Mouse (Mus musculus) ovary, adult 18-20 months (tissue): ENCODE results near the gene Arhgef16.

Experiments
- DNase-seq: peaks from one replicate; pipeline ENCODE4 v3.0.0; 2022; ENCODE audit warnings: low spot score, mixed read lengths

The Arhgef16 gene

GRCm38 (mm10) chr4:154283671-154284070 is 17.8 kb downstream of the Arhgef16 start:
- no peak for DNase-seq

- no peak for DNase-seq
These were observed 22.0 kb downstream of the Arhgef16 start for GRCm38 (mm10) chr4:154279481-154279880.

DNA sequence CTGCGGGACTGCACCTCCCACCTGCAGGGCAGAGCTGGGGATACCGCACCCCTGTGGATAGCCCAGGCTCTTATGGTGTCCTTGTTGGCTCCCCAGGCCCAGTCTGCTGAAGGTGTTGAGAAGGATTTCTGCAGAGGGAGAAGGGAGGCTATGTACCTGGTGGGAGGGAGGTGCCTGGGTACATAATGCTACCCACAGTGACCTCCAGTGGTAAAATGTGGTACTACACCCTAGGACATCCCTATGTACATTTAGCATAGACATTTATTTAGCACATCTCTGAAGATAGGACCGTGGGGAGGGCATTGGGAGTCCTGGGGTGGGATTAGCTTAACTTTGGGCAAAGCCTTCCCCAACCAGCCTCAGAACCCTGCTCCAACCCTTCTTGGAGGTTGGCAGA is 28.5 kb downstream of the Arhgef16 start:
- DNase-seq, result no peak

GRCm38 (mm10) chr4:154269520-154269919 is 32.0 kb downstream of the Arhgef16 start:
- DNase-seq, result no peak

- no peak for DNase-seq
These were observed 34.0 kb downstream of the Arhgef16 start for GRCm38 (mm10) chr4:154267511-154267910.

DNA sequence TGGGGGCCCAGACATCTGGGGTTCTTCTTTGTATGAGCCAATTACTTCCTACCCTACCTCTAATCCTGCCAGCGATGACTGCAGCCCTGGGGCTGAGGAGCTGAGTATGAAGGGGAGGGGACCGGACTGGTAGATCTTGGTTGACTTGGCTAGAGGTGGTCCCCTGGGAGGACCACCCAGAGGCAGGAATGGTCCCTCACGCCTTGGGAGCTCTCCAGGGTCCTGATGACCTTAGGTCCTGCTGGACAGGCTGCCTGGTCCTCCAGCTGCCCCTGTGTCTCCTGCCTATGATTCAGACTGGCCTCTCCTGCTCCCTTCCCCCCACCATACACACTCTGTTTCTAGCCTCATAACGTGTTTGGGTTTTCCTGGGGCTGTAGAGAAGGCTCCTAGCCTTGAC is 39.4 kb downstream of the Arhgef16 start:
- no peak for DNase-seq

- DNase-seq, result no peak
These were observed 40.7 kb downstream of the Arhgef16 start for GRCm38 (mm10) chr4:154260755-154261154.

DNA sequence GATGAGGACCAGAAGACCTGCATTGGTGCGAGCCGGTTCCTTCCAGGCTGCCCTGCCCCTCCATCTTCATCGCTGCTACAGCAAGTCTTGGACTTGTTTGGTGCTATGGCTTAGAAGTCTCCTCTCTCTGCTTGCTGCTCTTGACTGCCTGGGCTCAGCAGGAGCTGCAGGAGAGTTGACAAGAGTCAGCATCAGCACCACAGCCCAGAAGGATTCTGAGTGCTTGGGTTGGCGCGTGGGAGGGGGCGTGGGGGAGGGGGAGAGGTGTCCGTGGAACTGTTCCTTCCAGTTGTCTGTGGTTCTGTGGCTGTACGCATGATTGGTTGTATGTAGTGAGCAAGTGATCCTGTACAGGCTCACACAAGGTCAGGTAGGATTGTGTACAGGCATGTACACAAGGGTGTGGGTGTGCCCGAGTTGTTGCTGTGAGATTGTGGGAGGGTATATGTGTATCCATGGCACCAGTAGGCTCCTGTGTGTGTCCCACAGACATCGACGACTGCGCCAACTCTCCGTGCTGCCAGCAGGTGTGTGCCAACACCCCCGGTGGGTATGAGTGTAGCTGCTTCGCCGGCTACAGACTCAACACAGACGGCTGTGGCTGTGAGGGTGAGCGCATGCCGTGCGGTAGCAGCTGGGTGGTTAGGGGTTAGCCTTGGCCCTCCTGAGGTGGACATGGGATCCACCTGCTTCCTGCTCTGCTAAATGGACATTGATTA is 48.8 kb downstream of the Arhgef16 start:
- DNase-seq, result no peak

- DNase-seq, result no peak
These were observed 52.2 kb downstream of the Arhgef16 start for GRCm38 (mm10) chr4:154249316-154249715.

GRCm38 (mm10) chr4:154248092-154248805 is 53.2 kb downstream of the Arhgef16 start:
- DNase-seq, result no peak

GRCm38 (mm10) chr4:154247207-154248091 is 54.0 kb downstream of the Arhgef16 start:
- DNase-seq, result no peak

DNA sequence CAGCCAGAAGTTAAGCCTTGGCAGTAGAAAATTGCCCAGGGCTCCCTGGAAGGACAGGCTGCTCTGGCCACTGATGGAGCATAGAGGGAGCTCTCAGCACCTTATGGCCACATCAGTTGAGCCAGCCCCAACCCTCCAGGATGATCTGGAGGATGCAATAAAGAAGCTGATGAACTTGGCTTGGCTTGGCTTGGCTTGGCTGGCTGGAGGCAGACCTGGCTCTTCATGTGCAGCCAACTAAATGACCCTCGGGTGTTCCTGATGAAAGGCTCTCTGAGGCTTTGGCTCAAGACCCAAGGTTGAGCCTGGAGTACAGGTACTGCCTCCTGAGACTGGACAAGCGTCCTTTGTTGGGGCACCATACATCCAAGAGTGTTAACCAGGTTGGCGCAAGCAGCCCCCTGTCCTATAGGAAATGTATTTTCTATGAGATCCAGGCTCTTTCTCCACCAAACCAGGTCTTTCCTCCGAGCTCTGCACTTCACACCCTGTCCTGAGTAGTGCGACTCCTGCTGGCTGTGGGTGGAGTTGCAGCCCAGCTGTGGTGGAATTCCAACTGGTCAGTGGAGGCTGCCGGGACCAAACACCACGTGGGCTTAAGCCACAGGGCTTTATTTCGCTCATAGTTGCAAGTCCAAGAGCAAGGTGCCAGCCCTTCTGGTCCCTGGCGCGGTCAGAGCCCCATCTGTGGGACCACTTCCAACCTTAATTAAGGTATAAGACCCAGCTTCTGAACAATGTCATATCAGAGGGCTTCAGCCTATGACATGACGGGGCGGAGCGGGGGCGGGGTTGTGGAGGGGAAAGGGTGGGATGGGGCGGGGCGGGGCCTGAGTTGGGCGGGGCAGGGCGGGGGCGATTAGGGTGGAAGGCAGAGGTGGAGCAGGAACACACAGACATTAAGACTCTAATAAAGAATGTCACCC is 55.1 kb downstream of the Arhgef16 start:
- DNase-seq, result peak; percentile 22

GRCm38 (mm10) chr4:154245342-154245741 is 56.1 kb downstream of the Arhgef16 start:
- no peak for DNase-seq

GRCm38 (mm10) chr4:154240608-154241007 is 60.9 kb downstream of the Arhgef16 start:
- no peak for DNase-seq

- no peak for DNase-seq
These were observed 62.3 kb downstream of the Arhgef16 start for GRCm38 (mm10) chr4:154239199-154239598.

DNA sequence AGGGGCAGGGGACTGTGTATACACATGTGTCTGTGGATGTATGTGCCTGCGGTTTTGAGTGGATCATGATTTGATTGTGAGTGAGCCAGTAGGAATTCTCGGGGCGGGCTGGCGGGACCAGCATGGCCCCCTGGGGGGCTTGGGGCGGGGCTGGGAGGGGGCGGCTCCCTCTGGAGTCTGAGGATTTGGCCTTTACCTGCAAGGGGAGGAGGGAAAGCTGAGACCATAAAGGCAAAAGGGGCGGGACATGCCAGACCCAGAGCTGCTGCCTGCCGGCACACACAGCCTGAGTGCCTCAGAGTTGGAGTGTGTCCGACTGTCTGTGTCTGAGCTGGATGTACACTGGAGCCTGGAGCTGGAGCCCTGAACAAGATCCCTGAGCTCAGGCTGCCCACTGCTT is 64.2 kb downstream of the Arhgef16 start:
- no peak for DNase-seq

DNA sequence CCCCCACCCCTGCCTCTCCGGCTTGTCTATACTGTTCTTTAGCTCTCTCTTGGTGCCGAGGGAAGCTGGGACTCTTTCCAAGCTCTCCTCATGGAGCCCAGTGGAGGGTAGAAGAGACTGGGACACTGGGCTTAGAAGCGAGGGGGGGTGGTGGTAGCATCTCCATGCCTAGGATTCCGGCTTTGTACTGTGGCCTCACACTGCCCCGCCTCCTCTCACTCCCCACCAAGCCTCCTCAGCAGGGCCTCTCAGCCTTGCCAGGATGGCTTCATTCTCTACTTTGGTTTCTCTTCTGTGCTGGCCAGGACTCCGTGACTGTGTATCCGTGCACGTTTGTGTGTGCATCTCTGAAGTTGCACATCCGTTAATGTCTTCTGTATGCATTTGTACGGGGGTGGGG is 64.6 kb downstream of the Arhgef16 start:
- DNase-seq, result no peak

GRCm38 (mm10) chr4:154236001-154236400 is 65.5 kb downstream of the Arhgef16 start:
- no peak for DNase-seq

DNA sequence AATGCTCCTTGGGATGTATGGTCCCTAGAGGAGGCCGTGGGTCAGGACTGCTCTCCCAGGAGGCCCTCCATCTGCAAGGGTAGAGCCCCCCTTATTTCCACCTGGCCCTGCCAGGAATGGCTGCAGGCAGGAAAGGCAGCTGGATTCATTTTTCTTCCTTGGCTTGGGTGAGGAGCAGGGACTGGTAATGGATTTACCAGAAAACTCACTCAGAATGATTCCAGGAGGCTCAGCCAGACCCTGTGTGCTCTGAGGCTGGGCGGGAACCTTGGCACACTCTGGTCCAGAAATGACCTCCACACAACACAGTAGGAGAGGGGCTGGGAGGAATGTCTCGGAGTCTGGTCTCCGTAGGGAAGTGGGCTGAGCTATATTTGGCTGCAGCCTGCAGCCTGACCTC is 69.2 kb downstream of the Arhgef16 start:
- DNase-seq, result no peak

GRCm38 (mm10) chr4:154231380-154231779 is 70.1 kb downstream of the Arhgef16 start:
- DNase-seq, result no peak

DNA sequence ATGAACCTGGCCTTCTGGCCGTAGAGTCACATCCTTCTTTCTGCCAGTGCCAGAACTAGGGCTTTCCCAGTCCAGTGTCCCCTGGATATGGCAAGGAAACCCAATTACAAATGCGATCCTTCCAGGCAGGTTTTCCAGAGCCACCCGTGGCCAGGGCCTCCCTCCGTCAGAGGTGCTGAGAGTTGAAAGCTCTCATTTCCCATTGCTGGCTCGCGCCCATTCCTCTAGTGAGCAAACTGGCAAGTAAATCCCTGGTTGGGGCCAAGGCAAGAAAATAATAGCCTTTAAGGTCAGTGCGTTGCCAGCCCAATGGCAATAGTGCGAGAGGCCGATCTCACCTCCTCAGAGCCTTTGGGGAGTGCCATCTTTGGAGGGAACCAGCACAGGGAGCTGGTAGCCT is 71.9 kb downstream of the Arhgef16 start:
- no peak for DNase-seq
